Mouse (Mus musculus): Measurements from ENCODE around the gene Cnot8. TPM values are rescaled to one million over a fixed set of nuclear protein-coding genes. Genes with fewer than 3 reads are reported as not detected.

Gene Cnot8
- 10 to 100 TPM; 40.3 to 41.4 TPM for total RNA-seq (2023)

DNA sequence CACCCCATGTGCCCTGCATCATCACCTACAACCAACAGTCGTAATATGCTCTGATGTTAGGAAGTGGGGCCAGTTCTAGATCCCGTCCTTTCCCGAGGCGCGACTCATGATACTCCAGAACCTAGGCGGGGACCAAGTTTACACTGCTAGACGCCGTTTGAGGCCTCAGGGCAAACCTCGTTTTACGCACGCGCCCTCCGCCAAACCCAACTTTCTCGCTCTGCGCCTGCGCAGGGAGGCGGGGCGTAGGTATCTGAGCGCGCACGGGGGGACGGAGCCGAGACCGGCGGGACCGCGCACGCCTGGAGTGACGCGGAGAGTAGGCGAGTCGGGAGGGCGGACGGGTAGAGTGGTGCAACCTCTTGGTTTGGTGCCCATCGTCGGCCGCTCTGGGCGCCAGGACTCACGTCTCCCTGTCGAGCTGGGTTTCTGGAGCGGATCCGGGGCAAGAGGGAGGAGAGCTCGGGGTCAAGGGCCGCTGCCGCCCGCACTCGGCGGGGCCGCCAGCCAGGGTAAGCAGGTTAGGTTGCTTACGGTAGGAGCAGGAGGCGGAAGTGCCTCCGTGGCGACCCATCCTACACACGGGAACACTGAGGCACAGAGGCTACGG, at the start of gene Cnot8:
Gene Cnot8, plus strand, starts transcription at position 457 of the 610 bp plus-strand sequence.

DNA sequence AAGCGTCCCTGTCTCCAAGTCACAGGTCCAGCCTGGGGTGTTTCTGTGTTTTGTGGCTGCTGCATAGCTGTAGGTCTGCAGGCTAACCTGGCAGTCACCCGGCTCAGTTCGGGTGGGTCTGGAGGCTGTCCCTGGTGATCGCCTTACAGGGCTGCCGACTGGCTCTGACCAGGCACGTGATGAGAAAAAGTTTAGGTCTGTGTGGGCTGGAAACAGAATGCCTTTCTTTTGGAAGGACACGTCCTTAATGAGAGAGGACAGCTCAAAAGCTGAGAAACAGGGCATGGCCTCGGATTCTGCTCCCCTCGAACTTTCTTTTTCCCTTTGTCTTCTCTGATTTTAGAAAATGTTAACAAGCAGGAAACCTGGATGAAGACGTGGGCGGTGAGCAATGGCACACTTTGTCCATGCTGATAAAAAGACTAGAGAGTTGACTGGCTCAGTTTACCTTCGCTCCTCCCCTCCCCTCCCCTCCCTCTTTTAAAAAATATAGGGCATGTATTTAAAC, 10.9 kb upstream of the Cnot8 start, which contains the start of gene Gm12248:
Gene Gm12248, minus strand, starts transcription at position 114 of the 508 bp plus-strand sequence.

Other genes starting within 250 kb of the Cnot8 start
- gene Larp1, start 95.1 kb upstream of the Cnot8 start, total RNA-seq (2023) = 10 to 100 TPM; 54.5 to 56.5 TPM
- not detected for gene Gm12248, start 11.0 kb upstream of the Cnot8 start, total RNA-seq (2023)
- 1 to 10 TPM; 7.8 to 8.0 TPM for gene Gemin5, start 64.4 kb downstream of the Cnot8 start, total RNA-seq (2023)
- gene Mrpl22, start 67.5 kb downstream of the Cnot8 start, total RNA-seq (2023) = 10 to 100 TPM; 17.3 to 24.7 TPM
- 10 to 100 TPM in 1 of 2 experiments, 1 to 10 TPM in 1; 8.1 to 11.0 TPM for gene Igtp, start 95.4 kb downstream of the Cnot8 start, total RNA-seq (2023)
- 10 to 100 TPM in 1 of 2 experiments, 1 to 10 TPM in 1; 7.8 to 10.1 TPM for gene Irgm2, start 95.5 kb downstream of the Cnot8 start, total RNA-seq (2023)
- gene 4930438A08Rik, start 170.6 kb downstream of the Cnot8 start, total RNA-seq (2023) = 10 to 100 TPM; 79.6 to 89.9 TPM
- gene Zfp692, start 202.9 kb downstream of the Cnot8 start, total RNA-seq (2023) = 10 to 100 TPM; 11.9 to 17.1 TPM
- 10 to 100 TPM; 24.5 to 25.0 TPM for gene Zfp672, start 226.2 kb downstream of the Cnot8 start, total RNA-seq (2023)
- gene Sh3bp5l, start 226.6 kb downstream of the Cnot8 start, total RNA-seq (2023) = 10 to 100 TPM; 22.2 to 28.4 TPM